Mouse (Mus musculus): ENCODE measurements around the gene Tspear.
"Not testable (repeated sequence)": the region's sequence is repeated elsewhere in the genome, so short reads cannot be mapped to it uniquely, and the experiment has no call there.

- not testable (repeated sequence) for TF ChIP-seq POLR2A (IDR thresholded peaks at IDR 0.05; ENCODE audit: control insufficient read depth, extremely low read depth, insufficient read depth, low read length, poor library complexity); CTCF (IDR thresholded peaks at IDR 0.05; ENCODE audit: borderline replicate concordance, control insufficient read depth, extremely low read depth, insufficient read depth, low read length, poor library complexity)
Measured at GRCm38 (mm10) chr10:77787876-77788275, 101.5 kb downstream of the Tspear start, which contains the start of gene Gm7137.

Measured in thymus, adult 2 months (tissue).